Mouse (Mus musculus) spleen, adult 12 weeks (tissue): ENCODE results near the gene Rbpms2.

ENCODE experiments used
- DNase-seq: peaks from one replicate; pipeline ENCODE4 v3.0.0; 2022; ENCODE audit warnings: low spot score

Rbpms2 gene

GRCm38 (mm10) chr9:65697356-65697755 is 67.9 kb downstream of the Rbpms2 start:
- no peak for DNase-seq

GRCm38 (mm10) chr9:65697992-65698391 is 68.5 kb downstream of the Rbpms2 start:
- no peak for DNase-seq

GRCm38 (mm10) chr9:65700504-65700903 is 71.1 kb downstream of the Rbpms2 start:
- no peak for DNase-seq

GRCm38 (mm10) chr9:65702286-65702685 is 72.8 kb downstream of the Rbpms2 start:
- DNase-seq = no peak

- no peak for DNase-seq
These were observed 73.8 kb downstream of the Rbpms2 start for GRCm38 (mm10) chr9:65703241-65703640.

- DNase-seq = no peak
These were observed 74.6 kb downstream of the Rbpms2 start for GRCm38 (mm10) chr9:65703926-65704595.
